Mouse (Mus musculus) cerebellum, adult 2 months (tissue): ENCODE data around the gene Mylk3.

ENCODE experiments used
- CTCF ChIP-seq: fragments of 200-500 bp; IDR thresholded peaks from 2 replicates; pipeline ENCODE4 v1.5.1; 2011; ENCODE audit warnings: low read depth, mild to moderate bottlenecking, control low read depth, low read length, moderate library complexity, borderline replicate concordance; ENCODE audit not compliant: insufficient read depth
- POLR2A ChIP-seq: fragments of 200-500 bp; IDR thresholded peaks from 2 replicates; pipeline ENCODE4 v1.6.1; 2011; ENCODE audit warnings: low read length, control low read depth, borderline replicate concordance; ENCODE audit not compliant: insufficient read depth

DNA sequence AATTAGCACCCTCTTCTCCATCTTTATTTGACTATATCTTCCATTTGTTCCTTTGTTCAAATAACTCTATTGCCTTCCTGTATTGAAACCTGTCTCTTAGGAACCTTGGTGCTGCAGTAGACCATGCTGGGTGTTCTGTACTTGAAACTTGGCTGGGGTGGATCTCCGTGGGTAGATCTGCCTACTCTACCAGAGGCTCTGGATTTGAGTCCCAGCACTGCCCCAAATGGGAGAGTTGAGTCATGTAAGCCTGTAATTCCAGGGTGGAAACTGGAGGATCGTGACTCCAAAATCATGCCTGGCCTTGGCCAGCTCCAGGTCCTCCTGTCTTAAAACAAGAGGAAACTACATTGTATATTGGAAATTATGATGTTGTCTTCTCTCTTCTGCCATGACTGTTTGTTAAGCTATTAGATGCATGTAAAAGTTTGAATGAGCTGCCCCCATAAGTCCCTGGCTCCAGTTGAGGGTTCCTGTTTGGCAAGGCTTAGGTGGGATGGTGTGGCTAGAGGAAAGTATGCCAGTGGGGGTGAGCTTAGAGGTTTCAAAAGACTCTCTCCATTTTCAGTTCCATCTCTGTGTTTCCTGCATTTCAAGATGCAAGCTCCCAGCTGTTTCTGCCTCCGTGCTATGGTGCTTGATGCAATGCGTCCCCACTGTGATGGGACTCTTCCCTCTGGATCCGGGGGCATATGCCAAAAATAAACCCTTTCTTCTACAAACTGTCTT, 14.2 kb downstream of the Mylk3 start:
- TF ChIP-seq CTCF = no peak
- TF ChIP-seq POLR2A = no peak
